Mouse (Mus musculus) layer of hippocampus, postnatal 14 days (tissue): Measurements from ENCODE around the gene Hspg2. TPM values are rescaled to one million over a fixed set of nuclear protein-coding genes. Genes with fewer than 3 reads are reported as not detected.

Source experiments
- microRNA-seq, 2 experiments: library from miRNA; unstranded; fragments of <30 nt; microRNA quantifications; one replicate each; pipeline ENCODE4 v1.2.0; 2021
- total RNA-seq, 2 experiments: library from RNA; stranded (reverse); gene quantifications; 2 replicates each; pipeline ENCODE4 v1.2.3; 2021

The Hspg2 gene
- total RNA-seq, 2 experiments from 2014 or later = 11.5 to 17.9 TPM

Small RNA genes lying within 50 kb of the gene (microRNA-seq; reads per million reads assigned to microRNA genes)
- gene Mir7018 = 0 to 0.45 reads per million in 2 experiments

Other genes starting within 250 kb of the Hspg2 start
- 10 to 100 TPM; 10.0 to 11.3 TPM for gene Wnt4, start 191.3 kb upstream of the Hspg2 start, total RNA-seq
- gene Cdc42, start 111.0 kb upstream of the Hspg2 start, total RNA-seq = 100 to 1,000 TPM; 401 to 404 TPM
- gene Cela3a, start 59.0 kb upstream of the Hspg2 start, total RNA-seq = not detected
- not detected for gene Cela3b, start 38.2 kb upstream of the Hspg2 start, total RNA-seq
- not detected for gene 1700013G24Rik, start 15.5 kb upstream of the Hspg2 start, total RNA-seq
- not detected for gene Ldlrad2, start 105.8 kb downstream of the Hspg2 start, total RNA-seq
- 100 to 1,000 TPM; 116 to 131 TPM for gene Usp48, start 125.0 kb downstream of the Hspg2 start, total RNA-seq
- 100 to 1,000 TPM; 242 to 257 TPM for gene Rap1gap, start 196.0 kb downstream of the Hspg2 start, total RNA-seq